Mouse (Mus musculus): ENCODE results near the gene Gm42906. TPM values are rescaled to one million over a fixed set of nuclear protein-coding genes. Genes with fewer than 3 reads are reported as not detected.

The Gm42906 gene
- polyA plus RNA-seq, 1 experiment: not detected

- H3K4me1 ChIP-seq (ENCODE audit: control insufficient read depth, insufficient read depth, low read length): no peaks in the 10 kb centered on the region
- TF ChIP-seq CTCF (IDR thresholded peaks at IDR 0.05; ENCODE audit: insufficient read depth, low read depth, low read length) (no peak), POLR2A (IDR thresholded peaks at IDR 0.05; ENCODE audit: insufficient read depth, low read depth, low read length) (no peak)
- no peak overlapping the region for H3K4me3 ChIP-seq (ENCODE audit: insufficient read depth, low read depth, low read length)
- no peak overlapping the region for H3K27ac ChIP-seq (ENCODE audit: insufficient read depth, low read depth, low read length)
- 78% methylated on average over 4 of the region's 4 CpGs for whole genome bisulfite sequencing
Measured at GRCm38 (mm10) chr5:151137311-151137710, 290.7 kb downstream of the Gm42906 start.

DNA sequence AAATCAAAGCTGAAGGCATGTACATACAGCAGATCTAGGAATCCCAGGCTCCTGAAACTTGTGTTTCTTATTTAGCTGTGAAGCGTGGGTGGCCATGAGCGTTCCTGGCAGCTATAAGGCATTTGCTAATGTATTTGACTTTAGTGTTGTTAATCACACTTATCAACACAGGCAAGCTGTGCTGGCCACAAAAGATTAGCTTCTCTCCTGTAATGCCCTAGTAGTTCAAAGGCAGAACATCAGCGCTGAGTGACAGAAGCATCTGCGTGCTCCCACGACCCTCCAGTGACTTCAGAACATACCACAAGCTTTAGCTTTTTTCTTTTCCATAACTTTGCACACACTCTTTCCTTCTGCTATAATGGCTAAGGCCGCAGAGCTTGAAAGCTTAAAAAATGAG, 292.0 kb downstream of the Gm42906 start:
- 81% methylated on average over 6 of the region's 6 CpGs for WGBS
- TF ChIP-seq POLR2A (IDR thresholded peaks at IDR 0.05; ENCODE audit: insufficient read depth, low read depth, low read length) (no peak), CTCF (IDR thresholded peaks at IDR 0.05; ENCODE audit: insufficient read depth, low read depth, low read length) (no peak)
- Histone ChIP-seq H3K4me3 (ENCODE audit: insufficient read depth, low read depth, low read length) (no peak overlapping the region), H3K27ac (ENCODE audit: insufficient read depth, low read depth, low read length) (no peak overlapping the region), H3K4me1 (ENCODE audit: control insufficient read depth, insufficient read depth, low read length) (no peaks in the 10 kb centered on the region)

- Histone ChIP-seq H3K4me1 (ENCODE audit: control insufficient read depth, insufficient read depth, low read length) (no peaks in the 10 kb centered on the region), H3K27ac (ENCODE audit: insufficient read depth, low read depth, low read length) (no peak overlapping the region), H3K4me3 (ENCODE audit: insufficient read depth, low read depth, low read length) (no peak overlapping the region)
- no peak for TF ChIP-seq POLR2A (IDR thresholded peaks at IDR 0.05; ENCODE audit: insufficient read depth, low read depth, low read length)
- no peak for TF ChIP-seq CTCF (IDR thresholded peaks at IDR 0.05; ENCODE audit: insufficient read depth, low read depth, low read length)
- 75% methylated on average over 8 of the region's 8 CpGs for WGBS
Measured at GRCm38 (mm10) chr5:151135078-151135826, 292.7 kb downstream of the Gm42906 start.

DNA sequence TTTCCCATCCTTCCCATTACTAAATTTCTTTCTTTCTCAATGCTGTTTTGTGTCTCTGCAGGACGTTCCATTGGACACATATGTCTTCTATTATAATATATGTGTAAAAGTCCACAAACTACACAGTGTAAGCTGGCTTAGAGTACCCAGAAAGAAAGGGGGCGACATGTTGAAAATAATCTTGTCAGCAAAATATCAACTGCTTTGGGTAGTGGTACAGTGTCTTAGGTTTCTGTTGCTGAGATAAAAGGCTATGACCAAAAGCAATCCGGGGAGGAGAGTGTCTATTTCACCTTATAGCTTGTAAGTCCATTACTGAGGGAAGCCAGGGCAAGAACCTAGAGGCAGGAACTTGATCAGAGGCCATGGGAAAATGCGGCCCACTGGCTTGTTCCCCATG, 293.8 kb downstream of the Gm42906 start:
- H3K4me3 ChIP-seq (ENCODE audit: insufficient read depth, low read depth, low read length): no peak overlapping the region
- H3K27ac ChIP-seq (ENCODE audit: insufficient read depth, low read depth, low read length): no peak overlapping the region
- no peaks in the 10 kb centered on the region for H3K4me1 ChIP-seq (ENCODE audit: control insufficient read depth, insufficient read depth, low read length)
- 93% methylated on average over 4 of the region's 4 CpGs for WGBS
- TF ChIP-seq POLR2A (IDR thresholded peaks at IDR 0.05; ENCODE audit: insufficient read depth, low read depth, low read length) (no peak), CTCF (IDR thresholded peaks at IDR 0.05; ENCODE audit: insufficient read depth, low read depth, low read length) (no peak)

DNA sequence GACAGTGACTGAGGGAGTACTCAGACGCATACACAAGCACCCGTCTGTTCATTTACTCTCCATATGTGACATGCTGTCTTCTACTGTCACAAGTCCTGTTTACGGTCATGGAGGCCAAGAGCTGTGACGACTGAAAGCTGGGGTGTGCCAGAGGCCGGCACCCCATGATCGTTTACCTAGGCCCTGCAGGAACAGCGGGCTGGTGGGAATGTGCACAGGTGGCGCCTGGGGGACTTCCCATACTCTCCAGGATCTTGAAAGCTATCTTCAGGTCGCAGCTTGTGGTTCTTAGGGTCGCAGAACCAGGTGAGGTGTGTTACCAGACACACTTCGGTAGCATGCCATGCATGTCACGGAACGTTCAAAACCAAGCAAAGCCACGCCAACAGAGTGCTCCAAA, 294.2 kb downstream of the Gm42906 start:
- WGBS: 95% methylated on average over 14 of the region's 14 CpGs
- Histone ChIP-seq H3K27ac (ENCODE audit: insufficient read depth, low read depth, low read length) (no peak overlapping the region), H3K4me3 (ENCODE audit: insufficient read depth, low read depth, low read length) (no peak overlapping the region), H3K4me1 (ENCODE audit: control insufficient read depth, insufficient read depth, low read length) (no peaks in the 10 kb centered on the region)
- no peak for TF ChIP-seq POLR2A (IDR thresholded peaks at IDR 0.05; ENCODE audit: insufficient read depth, low read depth, low read length)
- no peak for TF ChIP-seq CTCF (IDR thresholded peaks at IDR 0.05; ENCODE audit: insufficient read depth, low read depth, low read length)

DNA sequence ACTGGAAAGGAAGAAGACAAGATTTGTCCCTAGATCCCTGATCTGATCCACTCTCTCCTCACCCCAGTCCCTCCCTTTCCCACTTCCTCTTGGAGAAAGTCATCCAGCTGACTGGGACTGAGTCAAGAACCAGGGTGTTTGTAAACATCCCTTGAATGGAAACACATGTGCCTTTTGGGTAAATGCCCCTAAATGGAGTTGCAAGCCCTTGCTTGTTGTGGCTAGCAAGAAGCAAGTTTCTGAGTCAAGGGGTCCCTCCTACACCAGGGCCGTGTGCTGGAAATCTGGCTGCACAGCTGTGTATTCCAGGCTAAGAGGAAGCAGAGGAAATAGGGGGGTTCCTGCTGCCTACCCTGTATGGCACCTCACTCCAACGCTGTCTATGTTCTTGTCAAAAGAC, 298.2 kb downstream of the Gm42906 start:
- 60% methylated on average over 2 of the region's 2 CpGs for WGBS
- 0 out of 2 replicates have a peak overlapping the region, but pooled peaks have one; percentile 26 for H3K27ac ChIP-seq (ENCODE audit: insufficient read depth, low read depth, low read length)
- H3K4me3 ChIP-seq (ENCODE audit: insufficient read depth, low read depth, low read length): no peak overlapping the region
- TF ChIP-seq CTCF (IDR thresholded peaks at IDR 0.05; ENCODE audit: insufficient read depth, low read depth, low read length) (no peak), POLR2A (IDR thresholded peaks at IDR 0.05; ENCODE audit: insufficient read depth, low read depth, low read length) (no peak)
- H3K4me1 ChIP-seq (ENCODE audit: control insufficient read depth, insufficient read depth, low read length): no peaks in the 10 kb centered on the region

- no peak for TF ChIP-seq POLR2A (IDR thresholded peaks at IDR 0.05; ENCODE audit: insufficient read depth, low read depth, low read length)
- TF ChIP-seq CTCF (IDR thresholded peaks at IDR 0.05; ENCODE audit: insufficient read depth, low read depth, low read length): no peak
- H3K4me3 ChIP-seq (ENCODE audit: insufficient read depth, low read depth, low read length): no peak overlapping the region
- no peak overlapping the region for H3K27ac ChIP-seq (ENCODE audit: insufficient read depth, low read depth, low read length)
- H3K4me1 ChIP-seq (ENCODE audit: control insufficient read depth, insufficient read depth, low read length): no peaks in the 10 kb centered on the region
- 72% methylated on average over 6 of the region's 6 CpGs for WGBS
Measured at GRCm38 (mm10) chr5:151127298-151127717, 300.7 kb downstream of the Gm42906 start.

- 51% methylated on average over 10 of the region's 10 CpGs for WGBS
- no peaks in the 10 kb centered on the region for H3K4me1 ChIP-seq (ENCODE audit: control insufficient read depth, insufficient read depth, low read length)
- no peak overlapping the region for H3K4me3 ChIP-seq (ENCODE audit: insufficient read depth, low read depth, low read length)
- TF ChIP-seq CTCF (IDR thresholded peaks at IDR 0.05; ENCODE audit: insufficient read depth, low read depth, low read length) (no peak), POLR2A (IDR thresholded peaks at IDR 0.05; ENCODE audit: insufficient read depth, low read depth, low read length) (no peak)
- H3K27ac ChIP-seq (ENCODE audit: insufficient read depth, low read depth, low read length): no peak overlapping the region
Measured at GRCm38 (mm10) chr5:151126608-151127005, 301.4 kb downstream of the Gm42906 start.

- no peak for TF ChIP-seq CTCF (IDR thresholded peaks at IDR 0.05; ENCODE audit: insufficient read depth, low read depth, low read length)
- no peak for TF ChIP-seq POLR2A (IDR thresholded peaks at IDR 0.05; ENCODE audit: insufficient read depth, low read depth, low read length)
- Histone ChIP-seq H3K4me3 (ENCODE audit: insufficient read depth, low read depth, low read length) (no peak overlapping the region), H3K27ac (ENCODE audit: insufficient read depth, low read depth, low read length) (no peak overlapping the region), H3K4me1 (ENCODE audit: control insufficient read depth, insufficient read depth, low read length) (no peaks in the 10 kb centered on the region)
- WGBS: 71% methylated on average over 6 of the region's 6 CpGs
Measured at GRCm38 (mm10) chr5:151125985-151126607, 301.9 kb downstream of the Gm42906 start.

Data from olfactory bulb, adult 2 months (tissue).